Mouse (Mus musculus) myocyte (in vitro differentiated cells): ENCODE data around the gene Vmn1r198. TPM values are rescaled to one million over a fixed set of nuclear protein-coding genes. Genes with fewer than 3 reads are reported as not detected.

Experiments used
- H3K27me3 ChIP-seq: one replicate; pipeline ENCODE4 v1.6.1; 2011; ENCODE audit not compliant: control insufficient read depth, insufficient read depth, insufficient read length
- H3K36me3 ChIP-seq: one replicate; pipeline ENCODE4 v1.6.1; 2011; ENCODE audit not compliant: control insufficient read depth, insufficient read depth
- H3K4me2 ChIP-seq: one replicate; pipeline ENCODE4 v1.6.1; 2011; ENCODE audit warnings: low read depth, control low read depth
- H3K4me3 ChIP-seq: one replicate; pipeline ENCODE4 v1.5.1; 2011; ENCODE audit warnings: mild to moderate bottlenecking, control low read depth, moderate library complexity
- H3K79me2 ChIP-seq: one replicate; pipeline ENCODE4 v1.6.1; 2011; ENCODE audit not compliant: control insufficient read depth, insufficient read depth
- H3ac ChIP-seq: one replicate; pipeline ENCODE4 v1.6.1; 2011; ENCODE audit not compliant: control insufficient read depth, insufficient read length
- CEBPB ChIP-seq: IDR thresholded peaks from 2 replicates; pipeline ENCODE4 v1.6.1; 2011; ENCODE audit warnings: mild to moderate bottlenecking, moderate library complexity; ENCODE audit not compliant: poor library complexity, insufficient read depth, severe bottlenecking
- E2F4 ChIP-seq: IDR thresholded peaks from one replicate; pipeline ENCODE4 v1.6.1; 2011; ENCODE audit warnings: mild to moderate bottlenecking, control low read depth, moderate library complexity; ENCODE audit not compliant: insufficient read depth
- MAX ChIP-seq: IDR thresholded peaks from one replicate; pipeline ENCODE4 v1.6.1; 2011; ENCODE audit warnings: low read depth, mild to moderate bottlenecking, control low read depth
- MYOD1 ChIP-seq, 3 experiments: IDR thresholded peaks; one replicate each; pipeline ENCODE4 v1.6.1; 2011; ENCODE audit warnings: control low read depth in 2 of 3, low read depth in 2 of 3, mild to moderate bottlenecking in 2 of 3, moderate library complexity in 1 of 3; ENCODE audit not compliant: insufficient read length in 2 of 3, control insufficient read depth in 1 of 3
- MYOG ChIP-seq, 3 experiments: IDR thresholded peaks; one replicate each; pipeline ENCODE4 v1.6.1; 2011; ENCODE audit warnings: control low read depth in 2 of 3, low read depth in 2 of 3, mild to moderate bottlenecking in 2 of 3; ENCODE audit not compliant: insufficient read length in 2 of 3, control insufficient read depth in 1 of 3, insufficient read depth in 1 of 3
- POLR2A ChIP-seq: IDR thresholded peaks from one replicate; pipeline ENCODE4 v1.6.1; 2011; ENCODE audit warnings: low read depth, mild to moderate bottlenecking, control low read depth, moderate library complexity; ENCODE audit not compliant: insufficient read length
- POLR2AphosphoS2 ChIP-seq: IDR thresholded peaks from one replicate; pipeline ENCODE4 v1.6.1; 2011; ENCODE audit warnings: low read depth, control low read depth; ENCODE audit not compliant: insufficient read length
- REST ChIP-seq: IDR thresholded peaks from one replicate; pipeline ENCODE4 v1.6.1; 2011; ENCODE audit warnings: mild to moderate bottlenecking, control low read depth, moderate library complexity; ENCODE audit not compliant: insufficient read depth, insufficient read length
- SRF ChIP-seq: IDR thresholded peaks from one replicate; pipeline ENCODE4 v1.6.1; 2011; ENCODE audit warnings: low read depth; ENCODE audit not compliant: control insufficient read depth, insufficient read length
- TCF12 ChIP-seq: IDR thresholded peaks from one replicate; pipeline ENCODE4 v1.6.1; 2011; ENCODE audit warnings: mild to moderate bottlenecking, control low read depth; ENCODE audit not compliant: poor library complexity, insufficient read depth, severe bottlenecking
- TCF3 ChIP-seq: IDR thresholded peaks from one replicate; pipeline ENCODE4 v1.6.1; 2011; ENCODE audit warnings: low read depth, control low read depth; ENCODE audit not compliant: insufficient read length
- USF1 ChIP-seq: IDR thresholded peaks from one replicate; pipeline ENCODE4 v1.6.1; 2011; ENCODE audit warnings: low read depth, mild to moderate bottlenecking, control low read depth, moderate library complexity
- polyA plus RNA-seq: library from polyadenylated mRNA; unstranded; fragments of >200 nt; fragmentation: generic; extraction: Trizol; gene quantifications from one replicate; pipeline ENCODE4 v1.2.1, GENCODE M21; 2012; ENCODE audit warnings: missing spikeins

The Vmn1r198 gene
- polyA plus RNA-seq, 1 experiment: not detected

- no peaks in the 10 kb centered on the region for H3K27me3 ChIP-seq
- TF ChIP-seq USF1 (no peak), TCF12 (no peak), SRF (no peak), MYOG (IDR thresholded peaks at IDR 0.05; ENCODE audit: control insufficient read depth in 1 of 3, insufficient read depth in 1 of 3, insufficient read length in 2 of 3, low read depth in 2 of 3) (no peak), CEBPB (no peak), TCF3 (no peak), MYOD1 (IDR thresholded peaks at IDR 0.05; ENCODE audit: control insufficient read depth in 1 of 3, insufficient read length in 2 of 3, low read depth in 2 of 3) (no peak), E2F4 (no peak), MAX (no peak), POLR2AphosphoS2 (no peak), REST (no peak), POLR2A (no peak)
- H3ac ChIP-seq: no peak overlapping the region
- H3K4me2 ChIP-seq: no peak overlapping the region
- no peak overlapping the region for H3K4me3 ChIP-seq
- H3K36me3 ChIP-seq: no peaks in the 10 kb centered on the region
- no peaks in the 10 kb centered on the region for H3K79me2 ChIP-seq
Observed at GRCm38 (mm10) chr13:22387050-22387449, 36.9 kb downstream of the Vmn1r198 start.

GRCm38 (mm10) chr13:22390073-22390472 lies 39.9 kb downstream of the Vmn1r198 start, which contains the start of gene Vmn1r200:
Gene Vmn1r200 (plus strand): TSS chr13:22390373.
- Histone ChIP-seq H3K4me2 (no peak within 1 kb of the TSS), H3K27me3 (no peaks in the 10 kb centered on the region), H3K79me2 (no peaks in the 10 kb centered on the region), H3ac (no peak within 1 kb of the TSS), H3K36me3 (no peaks in the 10 kb centered on the region), H3K4me3 (no peak within 1 kb of the TSS)
- TF ChIP-seq REST: no peak
- TF ChIP-seq CEBPB: no peak
- TF ChIP-seq SRF: no peak
- no peak for TF ChIP-seq POLR2AphosphoS2
- TF ChIP-seq TCF12: no peak
- no peak for TF ChIP-seq MAX
- no peak for TF ChIP-seq E2F4
- no peak for TF ChIP-seq POLR2A
- TF ChIP-seq MYOG (IDR thresholded peaks at IDR 0.05; ENCODE audit: control insufficient read depth in 1 of 3, insufficient read depth in 1 of 3, insufficient read length in 2 of 3, low read depth in 2 of 3): no peak
- TF ChIP-seq MYOD1 (IDR thresholded peaks at IDR 0.05; ENCODE audit: control insufficient read depth in 1 of 3, insufficient read length in 2 of 3, low read depth in 2 of 3): no peak
- no peak for TF ChIP-seq TCF3
- no peak for TF ChIP-seq USF1

GRCm38 (mm10) chr13:22402978-22403377 lies 52.8 kb downstream of the Vmn1r198 start:
- Histone ChIP-seq H3ac (no peak overlapping the region), H3K4me3 (no peak overlapping the region), H3K4me2 (no peak overlapping the region), H3K36me3 (no peaks in the 10 kb centered on the region), H3K27me3 (no peaks in the 10 kb centered on the region), H3K79me2 (no peaks in the 10 kb centered on the region)
- TF ChIP-seq CEBPB (no peak), MAX (no peak), MYOG (IDR thresholded peaks at IDR 0.05; ENCODE audit: control insufficient read depth in 1 of 3, insufficient read depth in 1 of 3, insufficient read length in 2 of 3, low read depth in 2 of 3) (no peak), POLR2AphosphoS2 (no peak), TCF12 (no peak), E2F4 (no peak), SRF (no peak), POLR2A (no peak), USF1 (no peak), REST (no peak), MYOD1 (IDR thresholded peaks at IDR 0.05; ENCODE audit: control insufficient read depth in 1 of 3, insufficient read length in 2 of 3, low read depth in 2 of 3) (no peak), TCF3 (no peak)

Other genes starting within 250 kb of the Vmn1r198 start
- gene Vmn1r189, start 244.5 kb upstream of the Vmn1r198 start, polyA plus RNA-seq: not detected
- gene Vmn1r191, start 166.4 kb upstream of the Vmn1r198 start, polyA plus RNA-seq: not detected
- not detected for gene Vmn1r192, start 159.2 kb upstream of the Vmn1r198 start, polyA plus RNA-seq
- not detected for gene Vmn1r193, start 127.2 kb upstream of the Vmn1r198 start, polyA plus RNA-seq
- not detected for gene Vmn1r194, start 106.1 kb upstream of the Vmn1r198 start, polyA plus RNA-seq
- not detected for gene Vmn1r195, start 79.8 kb upstream of the Vmn1r198 start, polyA plus RNA-seq
- not detected for gene Vmn1r196, start 60.4 kb upstream of the Vmn1r198 start, polyA plus RNA-seq
- not detected for gene Vmn1r197, start 25.8 kb upstream of the Vmn1r198 start, polyA plus RNA-seq
- gene Vmn1r199, start 29.5 kb downstream of the Vmn1r198 start, polyA plus RNA-seq: not detected
- gene Vmn1r200, start 40.0 kb downstream of the Vmn1r198 start, polyA plus RNA-seq: not detected
- not detected for gene Vmn1r201, start 121.6 kb downstream of the Vmn1r198 start, polyA plus RNA-seq
- not detected for gene Vmn1r202, start 155.0 kb downstream of the Vmn1r198 start, polyA plus RNA-seq
- not detected for gene Vmn1r203, start 167.8 kb downstream of the Vmn1r198 start, polyA plus RNA-seq
- not detected for gene Vmn1r204, start 202.8 kb downstream of the Vmn1r198 start, polyA plus RNA-seq
- not detected for gene Vmn1r205, start 242.6 kb downstream of the Vmn1r198 start, polyA plus RNA-seq